Mouse (Mus musculus) ES-Bruce4 (cell line): ENCODE measurements at regions not wholly inside any gene's neighbourhood (a gene's known extent, or its start where the extent isn't known, plus 50 kb on each side); places are given as distances from the start of the nearest gene placed in this dataset.

Source experiments
- H3K27ac ChIP-seq: 2 replicates; pipeline ENCODE4 v1.5.1; 2012; ENCODE audit warnings: low read length, inconsistent platforms; ENCODE audit not compliant: insufficient read depth
- H3K27me3 ChIP-seq: 2 replicates; pipeline ENCODE4 v1.6.1; 2012; ENCODE audit warnings: mild to moderate bottlenecking, low read length, inconsistent platforms; ENCODE audit not compliant: control insufficient read depth, poor library complexity, insufficient read depth, severe bottlenecking
- H3K36me3 ChIP-seq: 2 replicates; pipeline ENCODE4 v1.6.1; 2012; ENCODE audit warnings: inconsistent platforms, mild to moderate bottlenecking, low read length, moderate library complexity; ENCODE audit not compliant: control insufficient read depth, poor library complexity, insufficient read depth, severe bottlenecking
- H3K4me1 ChIP-seq: one replicate; pipeline ENCODE4 v1.8.1; 2011; ENCODE audit warnings: low read length; ENCODE audit not compliant: control insufficient read depth, insufficient read depth
- H3K4me3 ChIP-seq: 2 replicates; pipeline ENCODE4 v1.5.1; 2011; ENCODE audit warnings: low read depth, mild to moderate bottlenecking, low read length
- H3K9ac ChIP-seq: 2 replicates; pipeline ENCODE4 v1.6.1; 2012; ENCODE audit warnings: low read depth, mild to moderate bottlenecking, inconsistent platforms; ENCODE audit not compliant: poor library complexity, severe bottlenecking
- H3K9me3 ChIP-seq: replicated peaks from 2 replicates; pipeline ENCODE4 v1.6.1; 2012; ENCODE audit warnings: mild to moderate bottlenecking, low read length, inconsistent platforms; ENCODE audit not compliant: control insufficient read depth, poor library complexity, insufficient read depth, severe bottlenecking
- CTCF ChIP-seq: IDR thresholded peaks from one replicate; pipeline ENCODE4 v1.8.1; 2011; ENCODE audit warnings: low read depth, low read length
- EP300 ChIP-seq: IDR thresholded peaks from 2 replicates; pipeline ENCODE4 v1.6.1; 2011; ENCODE audit warnings: low read depth, low read length; ENCODE audit not compliant: insufficient read depth
- POLR2A ChIP-seq: IDR thresholded peaks from one replicate; pipeline ENCODE4 v1.8.1; 2011; ENCODE audit warnings: low read length; ENCODE audit not compliant: insufficient read depth

DNA sequence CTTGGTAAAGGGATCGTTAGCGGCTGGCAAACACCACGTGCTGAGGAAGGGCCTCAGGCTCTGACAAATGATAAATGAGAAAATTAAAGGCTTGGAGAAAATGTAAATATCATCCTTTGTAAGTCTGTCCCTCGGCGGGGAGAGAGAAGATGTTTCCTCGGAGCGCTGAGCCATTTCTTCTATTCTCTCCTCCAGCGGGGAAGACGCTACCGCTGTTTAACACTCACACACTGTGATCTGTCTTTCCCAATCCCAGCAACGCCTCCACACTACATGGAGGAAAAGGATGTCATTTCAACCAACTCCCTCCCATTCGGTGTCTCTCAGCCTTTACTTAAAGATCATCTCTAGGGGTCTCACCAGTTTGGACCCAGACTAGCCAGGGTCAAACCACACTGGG, 239.0 kb downstream of the Prex1 start:
- Histone ChIP-seq H3K4me1 (no peaks in the 10 kb centered on the region), H3K4me3 (no peak overlapping the region), H3K27me3 (no peaks in the 10 kb centered on the region), H3K27ac (no peak overlapping the region), H3K36me3 (no peaks in the 10 kb centered on the region), H3K9ac (no peak overlapping the region), H3K9me3 (no peaks in the 10 kb centered on the region)
- TF ChIP-seq EP300 (no peak), CTCF (no peak), POLR2A (no peak)

DNA sequence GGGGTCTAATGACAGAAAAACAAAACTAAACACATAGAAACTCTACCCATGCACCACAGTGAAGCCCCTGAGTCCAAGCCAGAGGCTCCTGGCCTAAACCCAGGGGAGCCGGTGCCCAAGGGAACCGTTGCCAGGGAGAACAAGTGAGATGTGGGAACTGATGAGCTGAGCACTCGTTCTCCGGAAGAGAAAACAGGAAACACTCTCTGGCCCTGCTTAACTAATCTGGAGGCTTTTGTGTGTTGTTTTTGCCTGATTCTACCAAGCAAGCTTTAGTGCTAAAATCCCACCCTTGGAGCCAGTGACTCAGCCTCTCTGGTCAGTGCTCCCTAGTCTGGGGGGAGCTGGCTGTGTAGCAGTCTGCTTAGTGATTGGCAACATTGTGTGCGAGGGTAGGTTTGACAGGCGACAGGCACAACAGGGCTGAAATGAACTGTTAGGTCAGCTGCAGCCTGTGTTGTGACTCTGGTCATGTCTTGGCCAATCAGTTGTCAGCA, 242.3 kb downstream of the Prex1 start:
- H3K4me3 ChIP-seq, result no peak overlapping the region
- no peak for TF ChIP-seq POLR2A
- TF ChIP-seq CTCF, result no peak
- TF ChIP-seq EP300, result no peak
- no peak overlapping the region for H3K27ac ChIP-seq
- no peak overlapping the region for H3K9ac ChIP-seq
- H3K36me3 ChIP-seq, result no peaks in the 10 kb centered on the region
- H3K9me3 ChIP-seq, result no peaks in the 10 kb centered on the region
- no peaks in the 10 kb centered on the region for H3K4me1 ChIP-seq
- no peaks in the 10 kb centered on the region for H3K27me3 ChIP-seq

DNA sequence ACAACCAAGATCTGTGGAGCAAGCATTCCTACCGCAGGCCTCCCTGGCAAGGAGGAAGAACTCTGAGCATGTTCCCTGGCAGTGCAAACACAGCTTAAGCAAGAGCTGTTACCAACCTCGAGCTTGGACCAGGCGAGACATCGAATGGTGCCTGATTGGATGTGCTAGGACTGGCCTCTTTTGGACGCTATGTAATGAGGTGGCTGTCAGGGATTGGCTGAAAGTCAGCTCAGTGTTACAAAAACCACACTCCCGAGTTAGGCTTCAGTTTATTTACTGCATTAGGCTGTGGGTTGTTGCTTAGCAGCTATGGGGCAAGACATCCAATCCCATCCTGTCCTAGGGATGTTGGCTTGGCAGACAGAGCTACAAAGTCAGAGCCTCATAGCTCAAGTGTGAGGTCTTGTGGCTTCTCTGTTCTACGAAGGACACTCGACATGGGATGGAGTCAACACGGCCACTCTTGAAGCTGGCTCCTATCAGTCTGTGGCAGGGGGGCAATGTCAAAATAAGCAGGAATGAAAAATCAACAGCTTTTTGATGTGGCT, 244.5 kb downstream of the Prex1 start:
- no peak overlapping the region for H3K4me3 ChIP-seq
- H3K27ac ChIP-seq, result no peak overlapping the region
- TF ChIP-seq EP300 (no peak), POLR2A (no peak), CTCF (no peak)
- no peaks in the 10 kb centered on the region for H3K36me3 ChIP-seq
- no peaks in the 10 kb centered on the region for H3K27me3 ChIP-seq
- H3K9ac ChIP-seq, result no peak overlapping the region
- H3K4me1 ChIP-seq, result no peaks in the 10 kb centered on the region
- H3K9me3 ChIP-seq, result no peaks in the 10 kb centered on the region

DNA sequence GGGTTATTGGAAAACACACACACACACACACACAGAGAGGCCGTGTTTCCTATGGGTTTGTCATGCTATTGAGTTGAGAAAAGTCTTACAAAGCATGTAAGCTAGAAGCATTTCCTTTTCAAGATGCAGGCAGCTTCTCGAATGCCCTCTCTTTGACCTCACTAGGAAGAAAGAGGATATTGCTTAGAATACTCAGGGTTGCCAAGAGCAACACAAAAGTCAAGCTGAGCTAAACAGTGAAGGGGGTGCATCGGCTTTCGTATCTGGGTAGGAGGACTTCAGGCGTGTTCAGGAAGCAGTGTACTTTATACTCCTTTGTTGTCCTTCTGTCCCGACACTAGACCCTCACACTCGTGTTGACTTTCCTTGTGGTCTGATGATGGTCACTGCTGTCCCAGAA, 246.5 kb downstream of the Prex1 start:
- Histone ChIP-seq H3K4me3 (no peak overlapping the region), H3K9ac (no peak overlapping the region), H3K4me1 (no peaks in the 10 kb centered on the region), H3K27me3 (no peaks in the 10 kb centered on the region), H3K27ac (no peak overlapping the region), H3K9me3 (no peaks in the 10 kb centered on the region), H3K36me3 (no peaks in the 10 kb centered on the region)
- TF ChIP-seq EP300, result no peak
- TF ChIP-seq POLR2A, result no peak
- TF ChIP-seq CTCF, result no peak

DNA sequence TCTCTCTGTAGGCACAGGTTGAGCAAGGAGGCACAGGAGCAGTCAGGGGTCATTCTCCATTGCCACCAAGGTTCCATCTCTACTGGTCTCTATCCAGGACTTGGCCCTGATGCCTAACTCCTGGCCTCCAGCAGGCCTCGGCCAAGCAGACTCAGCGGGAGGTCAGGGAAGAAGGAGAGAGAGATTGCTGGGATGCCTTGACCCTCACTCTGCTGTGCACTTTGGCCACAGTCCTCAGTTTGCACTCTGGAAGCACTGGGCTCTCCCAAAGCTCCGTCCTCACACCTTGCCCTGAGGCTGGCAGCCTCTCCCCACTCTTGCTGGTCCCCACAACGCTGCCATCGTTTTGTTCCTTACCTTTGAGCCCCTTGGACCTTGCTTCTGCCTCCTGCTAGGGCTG, 248.1 kb downstream of the Prex1 start:
- H3K4me3 ChIP-seq, result no peak overlapping the region
- H3K9me3 ChIP-seq, result no peaks in the 10 kb centered on the region
- no peak overlapping the region for H3K27ac ChIP-seq
- no peaks in the 10 kb centered on the region for H3K4me1 ChIP-seq
- TF ChIP-seq POLR2A (no peak), CTCF (no peak), EP300 (no peak)
- no peaks in the 10 kb centered on the region for H3K36me3 ChIP-seq
- H3K27me3 ChIP-seq, result no peaks in the 10 kb centered on the region
- H3K9ac ChIP-seq, result no peak overlapping the region

DNA sequence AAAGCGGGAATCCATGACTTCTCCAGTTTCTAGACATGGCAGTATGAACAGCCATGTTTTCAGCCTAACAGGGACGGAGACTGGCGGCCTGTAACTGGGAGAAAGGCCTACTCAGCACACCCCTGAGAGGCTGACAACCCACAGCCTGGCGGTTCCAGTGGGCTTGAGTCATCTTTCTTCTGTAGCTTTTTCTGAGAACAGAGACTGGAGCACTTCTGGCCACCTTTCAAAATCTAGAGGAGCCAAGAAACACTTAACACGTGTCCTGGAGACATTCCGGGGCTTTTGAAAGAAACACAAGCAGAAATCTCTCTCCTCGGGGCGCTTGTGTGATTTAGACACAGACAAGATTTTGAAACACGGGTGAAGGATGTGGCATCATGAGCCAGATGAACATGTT, 250.1 kb downstream of the Prex1 start:
- no peak overlapping the region for H3K4me3 ChIP-seq
- H3K36me3 ChIP-seq, result no peaks in the 10 kb centered on the region
- H3K9me3 ChIP-seq, result no peaks in the 10 kb centered on the region
- TF ChIP-seq EP300, result no peak
- no peak for TF ChIP-seq POLR2A
- no peak for TF ChIP-seq CTCF
- no peaks in the 10 kb centered on the region for H3K4me1 ChIP-seq
- no peak overlapping the region for H3K9ac ChIP-seq
- no peaks in the 10 kb centered on the region for H3K27me3 ChIP-seq
- no peak overlapping the region for H3K27ac ChIP-seq
